Mouse (Mus musculus): Measurements from ENCODE around the gene a.
A peak's percentile ranks its signal among the peaks of the same experiment; 100 is the strongest.
"Not testable (repeated sequence)": the region's sequence is repeated elsewhere in the genome, so short reads cannot be mapped to it uniquely, and the experiment has no call there.

Gene a

DNA sequence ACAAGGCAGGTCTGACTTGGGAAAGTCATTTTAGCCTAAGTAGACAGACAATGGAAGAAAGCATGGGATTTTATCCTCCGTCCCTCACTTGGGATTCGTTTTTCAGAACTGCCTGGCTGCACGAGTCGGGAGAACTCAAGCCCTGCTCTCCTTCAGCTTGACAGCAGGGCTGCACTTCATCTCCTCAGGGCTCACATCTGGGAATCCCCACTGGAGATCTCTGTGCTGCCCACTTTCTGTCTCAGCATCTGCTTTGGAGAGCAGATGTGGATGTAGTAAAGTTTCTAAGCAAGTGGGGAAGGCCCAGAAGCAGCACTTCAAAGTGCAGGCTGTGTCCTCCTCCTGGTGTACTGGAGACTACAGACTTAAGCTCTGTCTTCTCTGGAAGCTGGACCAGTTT is 130.9 kb downstream of the a start:
- not testable (repeated sequence) for DNase-seq (ENCODE audit: low spot score in 2 of 2)

DNA sequence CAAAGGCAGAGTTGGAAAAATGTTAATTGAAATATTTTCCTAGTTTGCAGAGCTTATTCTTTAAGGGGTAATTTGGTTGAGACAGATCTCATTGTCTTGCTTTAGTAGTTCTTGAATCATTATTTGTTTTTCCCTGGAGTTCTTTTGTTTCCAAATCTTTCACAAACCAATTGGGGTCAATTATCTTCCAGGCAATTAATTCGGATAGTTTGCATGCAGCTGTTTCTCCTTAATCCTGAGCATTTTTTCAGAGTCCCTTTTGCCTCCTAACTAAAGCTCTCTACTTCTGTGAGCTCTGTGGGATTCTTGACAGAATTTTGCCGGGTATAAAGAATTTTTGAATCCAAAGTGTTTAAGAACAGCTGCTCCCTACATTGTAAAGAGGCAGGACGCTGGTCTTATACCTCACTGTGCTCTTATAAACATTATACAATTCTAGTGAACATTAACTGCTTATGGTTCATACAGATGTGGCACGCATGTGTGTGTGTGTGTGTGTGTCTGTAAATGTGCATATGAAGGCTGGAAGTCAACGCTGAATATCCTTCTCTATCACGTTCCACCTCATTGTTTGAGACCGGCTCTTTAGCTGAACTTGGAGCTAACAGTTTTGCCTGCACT is 134.3 kb downstream of the a start:
- DNase-seq (ENCODE audit: low spot score in 2 of 2): no peak

DNA sequence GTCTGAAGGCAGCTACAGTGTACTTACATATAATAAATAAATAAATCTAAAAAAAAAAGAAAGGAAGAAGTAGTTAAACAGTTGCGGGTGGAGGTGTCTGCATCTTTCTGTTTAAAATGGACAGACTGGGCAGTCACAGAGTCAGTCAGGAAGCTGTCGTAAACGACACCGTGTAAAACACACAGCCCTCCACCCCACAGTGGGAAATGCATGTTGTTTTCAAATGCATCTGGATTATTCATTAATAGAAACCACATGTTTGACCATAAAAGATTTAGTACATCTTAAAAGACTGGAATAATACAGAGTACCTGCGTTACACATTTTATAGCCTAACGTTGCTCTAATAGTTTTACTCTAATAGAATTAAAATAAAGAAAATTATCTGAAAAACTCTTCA is 135.6 kb downstream of the a start:
- no peak for DNase-seq (ENCODE audit: low spot score in 2 of 2)

DNA sequence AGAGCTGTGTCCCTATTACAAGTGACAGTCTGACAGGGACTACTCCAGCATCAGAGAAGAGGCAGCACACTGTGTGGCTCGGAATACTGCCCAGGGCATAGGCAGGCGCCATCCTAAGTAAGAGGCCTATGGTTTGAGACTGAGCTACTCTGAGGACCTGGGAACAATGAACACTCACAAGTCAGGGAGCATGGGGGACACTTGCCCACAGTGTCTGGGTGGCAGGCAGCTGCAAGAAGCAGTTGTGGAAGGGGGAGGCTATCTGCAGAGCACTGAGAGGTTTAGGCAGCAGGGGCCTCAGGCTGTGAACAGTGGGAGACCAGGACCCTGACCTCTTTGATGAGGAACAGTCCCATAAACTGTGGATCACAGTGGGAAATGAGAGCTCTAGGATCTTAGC is 137.1 kb downstream of the a start:
- DNase-seq (ENCODE audit: low spot score in 2 of 2): no peak

DNA sequence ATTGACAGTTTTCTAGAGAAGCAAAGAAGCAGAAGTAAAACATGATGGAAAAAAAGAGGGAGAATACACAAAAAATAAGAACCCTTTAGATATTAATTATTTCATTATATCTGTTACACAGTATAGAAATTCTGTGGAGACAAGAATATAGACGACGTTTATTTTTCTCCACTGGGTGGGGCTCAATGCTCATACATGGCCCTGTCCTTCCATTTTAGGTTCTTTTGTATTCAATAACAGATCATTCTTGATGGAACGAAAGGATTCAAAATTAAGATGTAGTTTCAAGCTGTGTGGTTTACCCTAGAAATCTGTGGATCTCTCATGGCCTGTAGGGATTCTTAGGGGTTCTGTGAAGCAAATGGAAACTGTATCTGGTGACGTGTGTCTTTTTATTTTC is 142.7 kb downstream of the a start:
- peak in 1 of 2 experiments; percentile 11 for DNase-seq (ENCODE audit: low spot score in 2 of 2)

DNA sequence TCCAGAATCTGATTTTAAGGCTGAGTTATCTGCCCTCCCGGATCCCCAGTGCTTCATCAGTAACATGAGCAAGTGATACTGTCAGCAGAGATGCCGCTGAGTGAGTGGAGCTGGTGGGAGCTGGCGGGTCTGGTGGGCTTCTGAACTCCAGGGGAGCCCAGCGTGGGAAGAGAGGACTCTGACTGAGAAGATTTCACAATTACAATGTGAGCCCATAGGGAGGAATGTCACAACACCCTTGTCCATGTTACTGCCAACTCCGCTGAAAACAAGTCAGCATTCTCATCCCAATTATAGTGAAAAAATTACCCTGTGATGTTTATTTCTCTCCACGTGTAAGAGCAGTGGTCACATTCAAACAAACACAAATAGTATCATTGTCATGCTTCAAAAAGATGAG is 144.9 kb downstream of the a start:
- DNase-seq (ENCODE audit: low spot score in 2 of 2): no peak

DNA sequence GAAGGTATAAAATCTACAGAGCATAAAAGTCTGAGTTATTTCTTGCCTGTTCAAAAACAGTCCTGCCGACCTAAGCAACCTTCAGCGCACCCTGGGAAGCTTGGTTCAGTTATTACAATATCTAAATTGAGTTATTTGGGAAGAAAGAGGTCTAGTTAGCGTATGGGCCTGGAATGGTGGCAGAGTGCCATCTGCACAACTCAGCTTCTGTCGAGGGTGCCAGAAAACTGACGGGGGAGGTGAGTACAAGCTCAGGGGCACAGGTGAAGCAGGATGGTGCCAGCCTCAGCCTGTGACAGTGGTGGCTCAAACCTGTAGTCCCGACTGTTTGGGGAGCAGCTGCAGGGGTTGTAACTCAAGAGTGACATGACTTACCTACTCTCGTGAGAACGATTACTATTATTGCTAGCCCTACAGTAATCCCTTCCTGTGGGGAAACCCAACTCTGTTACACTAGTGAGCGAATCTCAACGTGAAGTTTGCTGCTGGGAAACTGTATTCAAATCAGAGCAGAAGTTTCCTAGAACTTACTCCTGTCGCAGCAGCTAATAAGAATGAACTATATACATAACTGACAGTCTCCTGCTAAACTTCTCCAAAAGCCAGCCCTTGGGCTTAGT is 145.4 kb downstream of the a start:
- no peak for DNase-seq (ENCODE audit: low spot score in 2 of 2)

DNA sequence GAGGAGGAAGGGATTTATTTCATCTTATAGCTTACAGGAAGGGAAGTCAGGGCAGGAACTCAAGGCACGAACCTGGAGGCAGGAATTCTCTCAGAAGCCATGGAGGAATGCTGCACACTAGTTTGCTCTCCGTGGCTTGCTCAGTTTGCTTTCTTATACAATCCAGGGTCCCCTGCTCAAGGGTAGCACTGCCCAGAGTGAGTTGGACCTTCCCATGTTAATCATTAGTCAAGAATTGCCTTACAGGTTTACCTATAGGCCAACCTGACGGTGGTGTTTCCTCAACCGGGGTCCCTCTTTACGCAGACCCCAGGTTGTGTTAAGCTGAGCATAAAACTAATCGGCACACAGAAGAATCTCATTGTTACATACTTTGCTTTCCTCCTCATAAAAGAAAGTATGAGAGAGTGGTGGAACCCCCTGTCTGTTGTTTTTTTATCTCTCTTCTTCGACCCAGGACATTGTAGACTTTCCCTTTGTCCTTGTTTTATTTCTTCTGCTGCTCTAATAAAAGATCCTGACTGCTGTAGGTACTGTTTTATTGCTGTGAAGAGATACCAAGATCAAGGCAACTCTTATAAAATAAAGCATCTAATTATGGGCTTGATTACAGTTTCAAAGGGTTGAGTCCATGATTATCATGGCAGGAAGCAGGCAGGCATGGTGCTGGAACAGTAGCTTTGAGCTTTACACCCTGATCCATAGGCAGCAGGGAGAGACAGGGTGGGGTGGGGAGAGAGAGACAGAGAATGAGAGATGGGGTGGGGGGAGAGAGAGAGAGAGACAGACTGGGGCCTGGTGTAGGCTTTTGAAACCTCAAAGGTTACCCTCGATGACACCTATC is 146.6 kb downstream of the a start:
- no peak for DNase-seq (ENCODE audit: low spot score in 2 of 2)

DNA sequence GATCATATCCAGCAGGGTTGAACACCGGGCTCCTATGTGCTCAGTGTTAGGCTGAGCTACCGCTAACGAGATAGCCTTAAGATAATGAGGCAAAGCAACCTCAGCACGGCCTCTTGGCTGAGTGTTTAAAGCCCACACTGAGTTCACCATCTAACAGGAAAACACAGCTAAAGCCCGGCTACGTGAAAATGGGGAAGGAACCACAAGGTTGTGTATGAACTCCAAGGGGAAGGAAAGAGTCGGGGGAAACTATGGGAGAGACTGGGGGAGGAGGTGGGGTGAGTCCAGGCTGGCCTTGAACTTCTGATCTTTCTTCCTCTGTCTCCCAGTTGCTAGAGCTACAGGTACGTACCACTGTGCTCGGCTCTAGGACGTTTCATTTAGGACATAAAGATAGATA is 150.8 kb downstream of the a start:
- no peak for DNase-seq (ENCODE audit: low spot score in 2 of 2)

DNA sequence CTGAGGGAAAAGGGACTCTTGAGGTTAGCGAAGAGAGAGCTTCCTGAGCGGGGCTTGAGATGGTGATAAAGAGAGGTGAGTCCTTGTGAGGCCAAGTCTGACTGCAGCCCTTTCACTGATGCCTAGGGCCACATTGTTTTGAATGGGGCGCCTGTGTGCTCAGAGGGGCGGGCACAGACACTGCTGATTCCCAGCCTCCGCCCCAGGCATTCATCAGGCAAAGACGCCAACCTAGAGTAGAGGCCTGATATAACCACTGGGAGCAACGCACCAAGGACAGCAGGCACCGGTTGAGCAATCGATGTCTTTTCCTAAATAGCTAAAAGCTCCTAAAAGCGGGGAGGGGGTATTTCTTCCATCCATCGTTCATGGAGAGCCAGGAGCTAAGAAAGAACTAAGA is 151.3 kb downstream of the a start:
- DNase-seq (ENCODE audit: low spot score in 2 of 2): no peak

DNA sequence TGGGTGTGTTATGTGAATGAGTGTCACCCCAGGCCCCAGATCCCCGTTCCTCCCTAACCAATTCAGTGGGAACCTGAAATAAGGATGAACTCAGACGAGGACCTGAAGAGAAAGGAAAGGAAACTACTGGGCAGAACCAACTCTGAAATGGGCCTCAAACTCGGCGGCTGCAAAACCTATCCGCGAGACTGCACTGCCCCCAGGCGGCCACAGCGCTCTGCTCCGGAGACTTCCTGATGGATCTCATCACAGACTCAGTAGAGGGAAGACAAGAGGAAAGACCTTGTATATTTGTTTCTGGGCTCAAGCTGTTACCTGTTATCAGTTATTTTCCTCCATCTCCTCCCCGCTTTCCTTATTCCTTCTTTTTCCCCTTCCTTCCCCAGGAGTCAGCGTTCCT is 151.9 kb downstream of the a start:
- DNase-seq (ENCODE audit: low spot score in 2 of 2): peak; percentile 80 to 86

DNA sequence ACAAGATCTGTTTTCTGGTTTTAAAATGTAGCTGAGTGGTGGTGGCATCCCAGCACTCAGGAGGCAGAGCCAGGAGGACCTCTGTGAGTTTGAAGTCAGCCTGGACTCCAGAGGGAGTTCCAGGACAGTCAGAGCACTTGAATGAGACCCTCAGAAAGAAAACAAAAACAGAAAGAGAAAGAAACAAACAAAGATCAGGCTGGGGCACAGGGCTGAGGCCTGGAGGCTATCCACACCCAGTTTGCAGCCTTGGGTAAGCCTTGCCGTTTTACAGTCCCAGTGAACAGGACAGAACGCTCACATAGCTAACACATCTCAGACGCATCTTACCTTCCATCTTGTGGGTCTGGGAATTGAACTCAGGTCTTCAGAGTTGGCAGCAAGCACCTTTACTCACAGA is 155.7 kb downstream of the a start:
- no peak for DNase-seq (ENCODE audit: low spot score in 2 of 2)

DNA sequence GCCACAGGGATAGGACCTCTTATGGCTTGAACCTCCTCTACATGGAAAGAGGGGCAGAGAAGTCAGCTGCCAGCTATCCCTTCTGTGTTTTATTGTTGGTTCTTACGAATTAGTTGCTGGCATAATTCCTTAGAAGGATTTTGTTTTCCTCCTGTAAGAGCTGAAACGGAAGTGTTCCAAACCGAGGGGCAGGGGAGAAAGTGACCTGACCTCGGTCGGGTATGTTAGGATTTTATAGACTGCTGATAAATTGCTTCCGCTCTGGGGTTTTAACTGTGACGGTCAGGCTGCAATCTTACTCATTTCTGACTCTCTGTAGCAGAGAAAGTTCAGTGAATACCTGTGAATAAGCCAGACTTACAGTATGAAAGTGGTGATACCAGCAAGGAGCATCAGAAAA is 158.2 kb downstream of the a start:
- DNase-seq (ENCODE audit: low spot score in 2 of 2): no peak

DNA sequence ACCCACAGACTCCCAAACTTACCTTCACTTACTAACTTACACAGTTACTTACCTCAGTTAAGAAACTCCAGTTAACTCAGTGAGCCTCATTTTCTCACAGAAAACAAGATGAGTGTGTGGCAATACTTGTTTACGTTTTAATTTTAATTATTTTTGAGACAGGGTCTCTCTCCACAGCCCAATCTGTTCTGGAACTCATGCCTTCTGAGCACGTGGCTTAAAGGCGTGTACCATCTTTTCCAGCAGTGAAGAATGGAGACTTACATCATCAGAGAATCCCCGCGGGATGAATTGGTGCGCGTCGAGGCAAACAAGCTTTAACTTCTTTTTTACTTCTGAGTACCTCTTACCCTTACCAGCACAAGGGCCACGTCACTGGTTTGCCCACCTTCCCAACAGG is 158.7 kb downstream of the a start:
- DNase-seq (ENCODE audit: low spot score in 2 of 2): no peak

DNA sequence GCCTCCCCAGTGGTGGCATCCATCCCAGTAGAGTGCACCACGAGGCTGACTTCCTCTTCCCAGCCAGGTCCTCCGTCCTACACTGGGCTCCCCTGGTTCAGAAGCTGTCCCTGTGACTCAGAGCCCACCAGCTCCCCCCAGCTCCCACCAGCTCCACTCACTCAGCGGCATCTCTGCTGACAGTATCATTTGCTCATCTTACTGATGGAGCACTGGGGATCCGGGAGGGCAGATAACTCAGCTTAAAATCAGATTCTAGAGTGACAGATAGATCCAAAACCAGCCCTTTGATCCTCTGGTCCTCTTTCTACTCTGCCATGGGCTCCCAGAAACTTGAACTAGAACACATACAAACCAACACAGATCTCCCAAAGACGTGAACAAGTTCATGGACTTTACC is 159.4 kb downstream of the a start:
- DNase-seq (ENCODE audit: low spot score in 2 of 2): no peak

DNA sequence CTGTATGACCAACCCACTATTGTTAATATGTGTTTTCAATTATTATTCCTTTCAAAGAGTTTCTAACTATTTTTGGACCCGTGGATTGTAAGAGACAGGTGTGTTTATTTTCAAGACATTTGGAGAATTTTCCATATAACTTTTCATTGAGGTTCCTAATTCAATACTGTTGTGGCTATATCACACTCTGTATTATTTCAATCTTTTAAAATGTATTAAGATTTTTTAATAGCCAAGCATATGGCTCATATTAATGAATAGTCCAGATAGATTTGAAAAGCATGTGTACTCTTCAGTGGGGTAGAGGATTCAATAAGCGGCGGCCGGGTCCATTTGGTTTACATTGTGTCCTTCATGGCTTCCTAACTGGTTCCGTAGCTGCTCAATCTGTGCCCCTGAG is 168.3 kb downstream of the a start:
- no peak for DNase-seq (ENCODE audit: low spot score in 2 of 2)

DNA sequence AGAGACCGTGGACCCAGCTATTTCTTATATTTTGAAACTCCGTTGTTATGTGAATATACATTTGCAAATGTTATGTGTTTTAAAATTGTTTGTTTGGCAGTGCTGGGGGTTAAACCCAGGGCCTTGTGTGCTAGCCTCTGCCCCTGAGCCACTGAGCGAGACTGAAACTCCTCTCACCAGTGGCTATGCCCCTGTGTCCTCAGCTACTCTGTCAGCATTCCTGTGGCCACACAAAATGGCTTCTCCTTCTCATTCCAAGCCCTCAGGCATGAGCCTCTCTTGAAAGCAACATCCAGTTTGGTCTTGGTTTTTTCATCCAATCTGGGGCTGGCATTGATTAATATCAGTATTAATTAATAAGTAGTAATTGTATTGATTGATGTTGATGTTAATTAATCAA is 168.7 kb downstream of the a start:
- no peak for DNase-seq (ENCODE audit: low spot score in 2 of 2)

DNA sequence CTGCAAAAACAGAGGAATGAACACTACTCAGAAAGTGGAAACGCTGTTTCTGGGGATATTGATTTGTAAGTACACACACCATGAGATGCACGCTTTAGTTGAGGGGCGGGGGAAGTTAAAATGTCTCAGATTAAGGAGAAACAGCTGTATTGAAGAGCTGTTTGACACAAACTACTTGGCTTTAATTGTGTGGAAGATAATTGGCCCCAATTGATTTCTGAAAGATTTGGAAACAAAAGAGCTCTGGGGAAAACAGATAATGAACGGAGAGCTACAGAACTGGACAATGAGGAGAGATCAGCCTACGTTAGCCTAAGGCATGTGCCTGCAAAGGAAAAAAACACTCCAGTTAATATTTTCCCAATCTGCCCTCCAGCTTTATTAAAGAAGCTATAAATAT is 172.0 kb downstream of the a start:
- DNase-seq (ENCODE audit: low spot score in 2 of 2): no peak

DNA sequence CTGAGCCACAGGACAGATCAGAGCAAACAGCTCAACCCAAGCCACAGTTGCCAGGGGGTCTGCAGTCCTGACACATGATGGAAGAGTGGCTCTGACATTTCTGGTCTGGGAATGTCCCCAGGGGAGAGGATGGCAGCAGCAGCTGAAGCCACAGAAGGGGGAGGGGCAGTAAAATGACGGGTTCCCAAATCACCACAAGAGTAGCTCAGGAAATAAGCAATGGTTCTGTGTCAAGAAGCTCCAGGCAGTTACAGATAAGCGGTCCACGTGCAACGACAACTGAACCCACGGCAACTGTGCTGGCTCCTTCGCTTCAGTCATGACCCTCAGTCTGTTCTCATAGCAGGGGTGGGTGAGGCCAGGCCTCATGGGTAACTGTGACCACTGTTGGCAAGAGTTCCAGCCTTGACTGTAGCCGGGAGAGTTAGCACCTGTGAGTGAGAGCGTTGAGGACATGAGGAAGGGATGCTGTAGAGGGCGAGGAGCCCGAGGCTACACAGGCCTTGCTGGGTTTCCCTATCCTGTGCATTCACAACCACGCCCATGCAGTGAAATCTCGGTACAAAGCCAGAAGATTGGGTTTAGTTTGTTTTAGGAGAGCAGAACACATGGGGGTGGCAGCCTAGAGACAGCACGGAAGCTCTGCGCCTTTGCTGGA is 178.7 kb downstream of the a start:
- not testable (repeated sequence) for DNase-seq (ENCODE audit: low spot score in 2 of 2)

DNA sequence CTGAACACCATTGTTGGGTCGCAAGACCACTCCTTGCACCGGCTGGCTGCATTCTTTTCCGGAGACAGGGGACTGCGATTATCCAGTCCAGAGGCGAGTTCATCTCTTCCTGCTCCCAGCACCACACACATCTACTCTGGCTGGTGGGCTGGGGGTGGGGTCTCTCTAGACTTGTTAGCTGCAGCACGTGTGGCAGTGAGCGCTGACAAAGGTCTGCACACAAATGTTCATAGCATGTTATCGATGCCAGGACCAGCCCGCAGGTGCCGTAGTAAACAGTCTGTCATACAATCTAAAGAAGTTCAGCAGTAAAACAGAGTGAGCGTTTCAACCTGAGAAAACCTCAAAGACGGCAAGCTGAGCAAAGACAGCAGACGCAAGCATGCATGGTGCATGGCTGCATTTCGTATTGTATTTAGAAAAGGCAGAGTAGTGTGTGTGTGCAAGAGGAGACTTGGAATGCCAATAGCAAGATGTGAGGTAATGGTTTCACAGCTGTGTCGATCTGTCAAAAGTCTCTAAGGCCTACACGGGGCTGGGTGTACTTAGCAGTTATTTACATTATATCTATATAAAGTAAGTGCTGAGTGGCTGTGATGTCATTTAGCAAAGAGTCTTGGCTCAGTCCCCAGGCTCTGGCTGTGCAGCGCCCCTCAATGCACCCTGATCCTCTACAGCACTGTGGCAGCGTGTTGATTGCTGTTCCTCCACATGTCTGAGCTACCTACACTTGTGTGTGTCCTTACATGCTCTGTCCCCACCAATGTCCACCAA is 180.9 kb downstream of the a start:
- DNase-seq (ENCODE audit: low spot score in 2 of 2): peak; percentile 9 to 27

DNA sequence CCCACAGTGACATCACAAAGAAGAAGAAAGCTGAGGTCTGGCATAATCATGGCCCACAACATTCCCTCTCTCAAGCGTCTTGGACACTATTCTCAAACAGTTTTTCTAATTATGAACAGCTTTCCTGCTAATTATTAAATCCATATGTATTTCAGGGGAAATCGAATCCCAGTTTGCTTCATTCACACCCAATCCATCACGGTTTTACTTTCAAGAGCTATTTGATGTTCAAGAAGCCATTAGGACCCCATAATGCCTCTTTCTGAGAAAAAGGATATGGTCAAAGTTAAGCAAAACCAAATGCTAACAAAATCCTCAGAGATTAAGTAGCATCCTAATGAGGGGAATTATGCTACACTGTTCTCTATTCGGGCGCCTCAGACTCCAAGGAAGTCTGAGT is 181.8 kb downstream of the a start:
- DNase-seq (ENCODE audit: low spot score in 2 of 2): no peak

DNA sequence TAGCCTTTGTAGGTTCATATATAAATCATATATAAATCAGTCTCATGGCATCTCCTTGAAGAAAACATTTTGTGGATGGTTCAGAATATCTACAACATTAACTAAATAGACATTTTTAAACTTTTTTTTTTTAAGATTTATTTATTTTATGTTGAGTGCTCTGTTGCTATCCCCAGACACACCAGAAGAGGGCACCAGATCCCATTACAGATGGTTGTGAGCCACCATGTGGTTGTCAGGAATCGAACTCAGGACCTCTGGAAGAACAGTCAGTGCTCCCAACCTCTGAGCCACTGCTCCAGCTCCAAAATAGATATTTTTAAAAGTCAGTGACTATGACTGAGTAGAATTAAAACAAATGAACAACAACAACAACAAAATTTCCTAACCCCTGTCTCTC is 195.4 kb downstream of the a start:
- no peak for DNase-seq (ENCODE audit: low spot score in 2 of 2)
